Mouse (Mus musculus) CH12.LX (cell line): ENCODE results near the gene Lbh.

Source experiments
- E2F4 ChIP-seq: IDR thresholded peaks from 2 replicates; pipeline ENCODE4 v1.6.1; 2011; ENCODE audit warnings: low read depth, low read length, improper control_type of control experiment; ENCODE audit not compliant: insufficient replicate concordance
- MAFK ChIP-seq: IDR thresholded peaks from 2 replicates; pipeline ENCODE4 v1.6.1; 2011; ENCODE audit warnings: low read length, improper control_type of control experiment; ENCODE audit not compliant: insufficient replicate concordance

- no peak for TF ChIP-seq MAFK
- TF ChIP-seq E2F4, result no peak
Measured at GRCm38 (mm10) chr17:72901021-72901420, 17.1 kb upstream of the Lbh start.
